Mouse (Mus musculus): ENCODE data around the gene Zcchc7.
A peak's percentile ranks its signal among the peaks of the same experiment; 100 is the strongest.

Gene Zcchc7

DNA sequence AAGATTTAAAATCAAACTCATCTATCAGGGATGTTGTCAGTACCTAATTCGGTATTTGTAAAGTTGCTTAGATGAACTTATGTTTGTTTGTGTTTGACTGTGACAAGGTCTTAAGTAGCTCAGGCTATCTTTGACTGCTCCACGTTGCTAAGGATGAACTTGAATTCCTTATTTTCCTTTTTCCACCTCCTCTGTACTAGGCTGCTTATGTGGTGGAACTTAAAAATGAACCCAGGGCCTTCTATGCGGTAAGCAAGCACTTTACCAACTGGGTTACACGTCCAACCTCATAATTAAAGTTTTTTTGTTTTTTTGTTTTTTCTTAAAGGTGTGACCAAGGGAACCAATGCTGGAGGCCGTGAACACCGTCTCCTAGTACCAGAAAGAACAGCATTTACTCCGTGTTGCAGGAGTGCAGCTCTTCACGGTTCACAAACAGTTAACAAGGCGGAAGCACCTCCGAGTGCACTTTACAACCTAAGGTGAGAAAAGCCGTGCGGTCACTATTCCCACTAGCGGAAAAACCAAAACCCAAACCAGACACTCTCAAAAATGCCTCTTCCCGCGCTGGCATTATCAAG is at the start of gene Zcchc7:
TSS of gene Zcchc7 (plus strand) at position 325 of the 581 bp plus-strand sequence.
- DNase-seq (ENCODE audit: low spot score), result peak; percentile 38

DNA sequence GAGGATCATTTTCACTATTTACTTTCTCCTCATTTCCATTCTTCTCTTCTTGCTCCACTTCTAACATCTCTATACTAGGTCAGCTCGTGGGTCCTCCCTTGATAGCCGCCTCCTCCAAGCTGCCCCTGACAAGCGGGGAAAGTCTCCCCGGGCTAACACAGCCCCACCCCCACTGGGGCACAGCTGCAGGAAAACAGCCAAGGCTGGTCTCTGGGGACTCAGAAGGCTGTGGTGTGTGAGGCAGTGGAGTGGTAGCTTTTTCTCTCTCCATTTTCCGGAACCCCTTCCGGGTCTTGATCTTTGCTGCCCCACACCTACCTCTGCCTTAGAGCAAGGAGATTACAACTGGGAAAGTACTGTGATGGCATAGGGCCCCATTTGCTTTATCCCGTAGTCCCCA is 49.7 kb upstream of the Zcchc7 start:
- no peak for DNase-seq (ENCODE audit: low spot score)

DNA sequence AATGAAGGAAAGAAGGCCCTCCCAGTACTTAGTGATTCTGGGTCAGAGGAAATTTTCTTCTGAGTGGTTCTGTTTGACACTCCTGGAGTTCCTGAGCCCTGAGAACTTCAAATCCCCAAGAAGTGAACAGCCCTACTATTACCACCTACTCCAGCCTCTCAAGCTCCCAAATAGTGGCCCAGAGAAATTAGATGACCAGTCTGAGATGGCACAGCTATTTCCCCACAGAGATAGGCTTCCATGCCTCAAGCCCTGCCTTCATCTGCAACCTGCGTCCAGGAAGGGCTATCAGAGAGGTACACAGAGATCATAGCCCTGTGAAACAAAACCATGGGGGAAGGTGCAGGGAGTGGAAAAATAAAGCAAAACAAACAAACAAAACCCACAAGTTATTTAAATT is 48.8 kb upstream of the Zcchc7 start:
- no peak for DNase-seq (ENCODE audit: low spot score)

DNA sequence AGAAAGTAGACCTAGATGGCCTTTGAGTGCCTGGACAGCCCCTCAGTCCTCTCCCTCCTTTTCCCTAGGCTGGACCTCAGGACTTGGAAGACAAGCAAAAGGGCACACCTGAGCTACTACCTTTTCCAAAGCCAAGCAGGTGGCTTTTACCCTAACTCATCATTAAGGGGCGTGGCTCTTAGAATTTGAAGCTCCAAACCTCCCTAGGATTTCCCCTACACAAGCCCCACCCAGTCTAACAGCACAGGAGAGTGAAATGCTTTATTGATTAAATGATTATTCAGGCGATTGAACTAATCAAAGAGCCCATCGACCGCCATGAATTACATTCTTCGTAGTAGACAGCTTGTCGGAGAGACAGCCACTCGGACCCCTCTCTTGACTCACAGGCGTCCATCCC is 47.4 kb upstream of the Zcchc7 start:
- DNase-seq (ENCODE audit: low spot score), result no peak

- no peak for DNase-seq (ENCODE audit: low spot score)
These were observed 46.5 kb upstream of the Zcchc7 start for GRCm38 (mm10) chr4:44709091-44709695.

- DNase-seq (ENCODE audit: low spot score), result no peak
These were observed 45.7 kb upstream of the Zcchc7 start, which contains the start of gene Pax5 for GRCm38 (mm10) chr4:44709740-44710700. Pax5 (minus strand) TSS chr4:44710487.

- no peak for DNase-seq (ENCODE audit: low spot score)
These were observed 45.0 kb upstream of the Zcchc7 start for GRCm38 (mm10) chr4:44710701-44711097.

DNA sequence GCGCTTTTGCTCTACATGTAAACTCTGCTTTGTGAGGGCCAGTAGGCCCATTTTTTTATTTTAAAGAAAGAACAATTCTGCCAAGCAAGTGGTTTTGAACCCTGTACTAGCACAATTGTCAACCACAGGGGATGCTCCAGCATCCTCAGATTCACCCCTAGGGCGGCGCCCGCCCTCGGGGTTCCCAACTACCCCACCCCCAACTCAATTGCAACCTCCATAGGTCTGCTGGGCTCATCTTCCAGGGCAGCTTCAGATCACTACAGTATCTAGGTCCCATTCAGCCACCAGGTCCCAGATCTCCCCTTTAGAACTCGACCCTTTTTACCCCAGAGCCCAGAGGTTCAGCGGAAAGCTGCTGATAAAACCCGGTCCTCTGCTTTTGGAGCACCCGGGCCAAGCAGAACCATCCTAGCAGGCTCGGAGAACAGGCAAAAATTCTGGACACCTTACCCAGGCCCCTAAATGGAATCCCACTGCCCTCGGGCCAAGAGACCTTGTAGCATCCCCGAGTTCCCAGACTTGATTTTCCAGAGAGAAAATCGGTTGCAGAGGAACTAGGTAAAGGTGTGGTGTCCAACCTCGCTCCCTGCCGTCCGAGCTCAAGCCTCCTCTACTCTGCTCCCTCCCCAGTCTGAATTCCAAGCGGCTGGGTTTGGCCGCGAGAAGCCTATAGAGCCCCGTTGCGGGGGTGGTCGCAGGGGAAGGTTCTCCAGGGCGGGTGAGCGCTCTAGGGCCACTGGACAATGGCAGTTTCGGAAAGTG is 44.4 kb upstream of the Zcchc7 start:
- DNase-seq (ENCODE audit: low spot score), result no peak

DNA sequence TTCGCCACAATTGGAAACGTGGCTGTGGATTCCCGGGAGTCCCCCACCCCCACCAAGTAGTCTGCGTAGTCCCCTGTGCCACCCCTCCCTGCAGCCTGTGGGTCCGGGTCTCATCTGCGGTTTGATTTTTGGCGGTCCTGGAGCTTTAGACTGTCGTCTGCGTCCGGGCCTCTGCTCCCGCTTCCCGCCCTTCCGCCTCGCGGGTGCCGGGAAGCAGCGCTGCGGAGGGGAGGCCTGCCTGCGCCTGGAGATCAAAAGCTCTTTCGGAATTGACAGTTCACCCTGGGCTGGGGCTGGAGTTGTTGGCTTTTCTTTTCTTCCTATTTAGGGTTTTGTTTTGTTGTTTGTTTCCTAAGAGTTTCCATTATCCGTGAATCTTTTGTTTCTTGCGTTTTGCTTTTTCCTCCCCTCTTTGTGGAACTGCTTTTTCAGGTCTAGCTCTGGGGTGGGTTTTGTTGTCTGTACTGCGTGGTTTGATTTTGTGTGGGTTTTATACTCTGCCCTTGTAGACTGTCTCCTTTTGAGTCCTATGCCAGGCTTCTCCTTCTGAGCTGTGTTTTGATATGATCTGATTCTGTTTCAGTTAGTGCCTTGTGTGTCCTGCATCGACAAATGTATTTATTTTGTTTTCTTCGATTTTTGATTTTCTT is 43.5 kb upstream of the Zcchc7 start:
- DNase-seq (ENCODE audit: low spot score), result no peak

DNA sequence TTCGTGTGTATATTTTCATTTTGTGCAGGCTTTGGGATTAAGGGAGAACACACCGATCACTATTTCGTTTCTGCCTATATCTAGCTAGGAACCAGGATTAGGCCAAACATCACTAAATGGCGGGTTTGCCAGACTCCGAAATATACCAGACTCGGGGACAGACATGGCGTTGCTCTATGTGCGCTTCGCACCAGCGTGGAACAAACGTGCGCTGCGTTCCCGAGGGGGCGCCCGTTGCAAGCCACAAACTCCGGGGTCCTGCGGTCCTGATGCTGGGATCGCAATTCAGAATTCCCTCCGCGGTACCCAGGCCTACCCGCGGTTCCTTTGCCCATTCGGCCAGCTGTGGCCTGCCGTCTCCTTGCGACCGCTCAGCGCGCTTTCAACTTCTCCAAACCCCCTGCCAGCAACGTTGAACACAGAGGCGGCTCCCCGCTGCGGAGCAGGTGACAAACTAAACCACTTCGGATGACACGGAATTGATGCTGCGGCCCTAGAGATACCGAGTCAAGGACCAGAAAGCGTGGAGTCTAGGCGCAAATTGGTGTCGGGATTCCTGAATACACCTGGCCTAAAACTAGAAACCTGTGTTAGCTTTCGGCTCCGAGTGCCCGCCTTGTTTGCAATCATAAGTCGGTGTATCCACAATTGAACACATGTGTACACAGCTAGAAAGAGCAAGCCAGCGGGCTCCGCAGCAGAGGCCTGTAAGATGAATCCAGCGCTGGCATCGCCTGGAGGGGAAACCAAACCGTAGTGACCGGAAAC is 42.7 kb upstream of the Zcchc7 start:
- no peak for DNase-seq (ENCODE audit: low spot score)

DNA sequence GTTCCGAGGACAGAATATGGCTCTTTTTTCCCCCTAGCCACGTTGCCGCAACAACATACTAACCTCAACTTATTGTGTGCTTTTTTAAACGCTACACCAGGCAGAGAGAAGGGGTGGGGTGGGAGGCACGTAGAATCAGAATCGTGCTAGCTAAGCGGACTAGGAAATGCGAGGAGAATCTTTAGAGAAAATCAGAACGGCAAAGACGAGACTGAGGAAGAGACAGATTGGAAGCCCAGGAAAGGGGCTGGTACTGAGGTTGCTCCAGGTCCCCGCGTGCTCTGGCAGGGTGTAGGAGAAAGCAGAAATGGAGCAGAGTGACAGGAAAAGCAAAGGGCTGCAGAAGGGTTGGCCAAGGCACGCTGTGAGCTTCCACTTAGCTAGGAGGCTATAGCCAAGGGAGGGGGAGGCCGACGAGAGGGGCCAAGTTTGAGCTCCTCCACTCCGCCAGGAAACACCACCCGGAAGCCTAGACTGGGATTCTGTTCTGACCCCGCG is 42.1 kb upstream of the Zcchc7 start:
- DNase-seq (ENCODE audit: low spot score), result no peak

- no peak for DNase-seq (ENCODE audit: low spot score)
These were observed 41.5 kb upstream of the Zcchc7 start for GRCm38 (mm10) chr4:44714111-44714621.

GRCm38 (mm10) chr4:44715621-44716160 is 40.0 kb upstream of the Zcchc7 start:
- no peak for DNase-seq (ENCODE audit: low spot score)

GRCm38 (mm10) chr4:44716391-44716790 is 39.3 kb upstream of the Zcchc7 start:
- DNase-seq (ENCODE audit: low spot score), result no peak

GRCm38 (mm10) chr4:44717676-44718075 is 38.0 kb upstream of the Zcchc7 start:
- no peak for DNase-seq (ENCODE audit: low spot score)

DNA sequence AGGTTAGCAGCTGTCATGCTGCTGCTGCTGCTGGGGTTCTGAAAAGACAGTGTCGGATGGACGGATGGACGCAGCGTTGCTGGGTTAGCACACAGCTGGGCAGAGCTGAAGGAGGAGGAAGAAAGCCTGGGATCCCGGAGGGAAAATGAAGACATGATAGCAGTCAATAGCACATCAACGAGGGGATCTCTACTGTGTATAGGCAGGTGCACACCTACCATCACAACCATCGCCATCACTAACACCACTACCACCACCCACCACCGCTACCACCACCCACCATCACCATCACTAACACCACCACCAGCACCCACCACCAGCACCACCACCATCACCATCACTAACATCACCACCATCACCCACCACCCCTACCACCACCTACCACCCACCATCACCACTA is 35.6 kb upstream of the Zcchc7 start:
- DNase-seq (ENCODE audit: low spot score), result no peak

GRCm38 (mm10) chr4:44721237-44721636 is 34.4 kb upstream of the Zcchc7 start:
- DNase-seq (ENCODE audit: low spot score), result no peak

DNA sequence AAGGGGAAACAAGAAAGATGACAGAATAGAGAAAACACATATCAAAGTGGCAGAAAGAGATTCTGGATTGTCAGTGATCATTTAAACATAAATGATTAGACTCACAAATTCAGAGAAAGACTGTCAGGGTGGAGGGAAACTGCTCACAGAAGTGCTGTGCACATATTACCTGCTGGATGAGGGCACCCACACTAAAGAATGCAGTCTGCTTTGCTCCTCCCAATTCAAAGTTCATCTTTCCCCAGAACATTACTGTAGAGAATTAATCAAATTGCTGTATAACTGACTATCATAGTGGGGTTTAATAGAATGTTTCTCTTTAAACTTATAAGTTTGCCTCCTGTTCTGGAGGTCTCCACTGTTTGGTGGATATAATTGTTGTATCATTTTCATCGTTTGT is 15.2 kb upstream of the Zcchc7 start:
- no peak for DNase-seq (ENCODE audit: low spot score)

DNA sequence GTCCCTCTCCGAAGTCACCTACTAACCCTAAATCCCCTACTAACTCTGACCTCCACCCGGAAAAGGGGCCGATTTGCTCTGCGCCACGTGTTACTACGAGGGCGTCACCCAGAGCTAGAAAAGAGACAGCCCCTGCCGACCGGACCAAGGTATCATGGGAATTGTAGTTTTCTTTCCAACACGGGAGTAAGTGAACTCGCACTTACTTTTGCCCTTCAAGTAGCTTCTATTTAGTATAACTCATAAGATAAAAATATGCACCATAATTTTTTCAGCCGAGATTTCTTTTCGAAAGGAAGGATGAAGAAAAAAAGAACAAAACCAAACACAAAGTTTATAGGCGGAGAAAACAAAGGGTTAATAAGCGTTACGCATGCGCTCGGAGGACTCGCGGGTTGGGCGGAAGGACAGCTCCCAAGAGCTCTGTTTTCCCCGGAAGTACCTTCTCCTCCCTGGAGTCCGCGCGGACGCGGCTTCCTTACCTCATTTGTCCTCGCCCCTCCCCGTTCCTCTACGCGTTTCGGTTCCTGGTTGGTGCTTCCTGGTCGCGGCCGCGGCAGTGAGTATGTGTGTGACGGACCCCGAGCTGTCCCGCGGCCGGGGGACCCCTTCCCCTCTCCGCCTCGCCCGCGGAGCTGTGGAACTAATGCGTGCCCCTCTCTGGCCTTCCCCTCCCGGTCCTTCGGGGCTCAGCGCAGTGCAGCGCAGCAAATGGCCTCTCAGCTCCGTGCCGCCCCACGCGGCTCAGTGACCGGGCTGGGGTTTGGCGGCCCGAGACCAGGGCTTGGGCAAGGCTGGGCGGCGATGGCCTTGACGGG is 666 bp downstream of the Zcchc7 start:
- peak; percentile 70 for DNase-seq (ENCODE audit: low spot score)
